Mouse (Mus musculus): ENCODE results near the gene Arsj.

- TF ChIP-seq CTCF (IDR thresholded peaks at IDR 0.05; ENCODE audit: extremely low read depth, insufficient read depth, low read length) (no peak), POLR2A (IDR thresholded peaks at IDR 0.05; ENCODE audit: extremely low read depth, insufficient read depth, low read length) (no peak)
These were observed 7.1 kb downstream of the Arsj start for GRCm38 (mm10) chr3:126370571-126370970.
